Mouse (Mus musculus) central nervous system, embryonic 11.5 days (tissue): Measurements from ENCODE around the gene Map1lc3a. TPM values are rescaled to one million over a fixed set of nuclear protein-coding genes. Genes with fewer than 3 reads are reported as not detected.

Experiments
- polyA plus RNA-seq: library from polyadenylated mRNA; depleted of rRNA; stranded (reverse); fragments of >200 nt; gene quantifications from 2 replicates; pipeline ENCODE4 v1.2.3, GENCODE M21; 2012; rRNA removed

Map1lc3a gene
- 57.9 and 87.9 TPM in 2 replicates for polyA plus RNA-seq

GRCm38 (mm10) chr2:155276195-155276594 is at the start of gene Map1lc3a:
TSS of gene Map1lc3a (plus strand) at chr2:155276297.

GRCm38 (mm10) chr2:155236362-155236992 is 39.6 kb upstream of the Map1lc3a start, which contains the start of gene Dynlrb1:
TSS of gene Dynlrb1 (plus strand) at chr2:155236533.

Other genes with a start within 250 kb of the Map1lc3a start
- gene Ahcy, start 201.8 kb upstream of the Map1lc3a start, polyA plus RNA-seq: 149 and 164 TPM in 2 replicates
- 21.7 and 30.3 TPM in 2 replicates for gene Itch, start 142.8 kb upstream of the Map1lc3a start, polyA plus RNA-seq
- 274 and 501 TPM in 2 replicates for gene Dynlrb1, start 39.8 kb upstream of the Map1lc3a start, polyA plus RNA-seq
- gene Pigu, start 81.1 kb downstream of the Map1lc3a start, polyA plus RNA-seq: 24.4 and 51.9 TPM in 2 replicates
- 59.2 and 74.3 TPM in 2 replicates for gene Trp53inp2, start 104.8 kb downstream of the Map1lc3a start, polyA plus RNA-seq
- gene Ncoa6, start 197.6 kb downstream of the Map1lc3a start, polyA plus RNA-seq: 41.9 and 52.4 TPM in 2 replicates
- gene Acss2, start 241.7 kb downstream of the Map1lc3a start, polyA plus RNA-seq: 16.9 and 20.0 TPM in 2 replicates
- gene Ggt7, start 241.9 kb downstream of the Map1lc3a start, polyA plus RNA-seq: 23.7 and 35.9 TPM in 2 replicates